Mouse (Mus musculus): Measurements from ENCODE around the gene Tnfrsf12a. TPM values are rescaled to one million over a fixed set of nuclear protein-coding genes. Genes with fewer than 3 reads are reported as not detected.

Gene Tnfrsf12a
- polyA plus RNA-seq, 1 experiment from 2014 or later: 3.1 TPM

GRCm38 (mm10) chr17:23660876-23661200 is 16.4 kb downstream of the Tnfrsf12a start:
- WGBS: 3% methylated on average over 14 of the region's 14 CpGs

DNA sequence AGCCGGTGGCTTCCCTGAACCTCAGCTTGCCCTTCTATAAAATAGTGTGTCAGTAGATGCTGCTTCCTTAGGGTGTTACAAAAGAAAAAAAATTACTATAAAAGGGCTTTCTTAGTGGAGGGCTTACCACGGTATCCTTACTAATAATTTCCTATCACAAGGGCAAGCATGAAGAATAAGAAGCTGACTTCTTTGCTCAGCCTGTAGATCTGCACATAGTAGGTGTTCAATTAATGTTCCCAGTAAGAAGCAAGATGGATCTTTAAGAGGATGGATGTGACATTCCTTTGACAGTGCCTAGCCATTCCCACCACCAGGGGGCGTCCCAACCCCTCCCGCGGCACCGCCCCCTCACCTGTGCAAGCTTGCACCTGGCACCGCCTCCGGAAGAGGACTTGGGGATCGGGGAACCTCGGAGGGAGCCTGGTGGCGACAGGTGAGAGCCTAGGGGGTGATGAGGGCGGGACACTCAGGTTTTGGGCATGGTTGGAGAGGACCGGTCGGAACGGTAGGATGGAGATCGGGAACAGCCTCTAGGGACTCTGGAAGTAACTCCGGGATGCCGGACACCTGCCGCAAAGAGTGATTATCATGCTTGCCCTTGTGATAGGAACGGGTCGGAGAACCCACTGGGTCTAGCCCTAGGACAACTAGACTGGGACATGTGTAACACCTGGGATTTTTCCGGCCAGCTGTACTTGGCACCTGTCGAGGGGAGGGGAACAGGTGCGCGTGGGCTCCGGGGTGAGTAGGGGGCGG is 17.0 kb downstream of the Tnfrsf12a start, which contains the start of gene Bicdl2:
Gene Bicdl2, plus strand, starts transcription at position 390 of the 759 bp plus-strand sequence.
- H3K36me3 ChIP-seq: no peaks in the 10 kb centered on the region
- H3K27ac ChIP-seq: no peak within 1 kb of the TSS
- H3K4me3 ChIP-seq: no peak within 1 kb of the TSS
- 5% methylated on average over 27 of the region's 27 CpGs for WGBS
- no peaks in the 10 kb centered on the region for H3K4me1 ChIP-seq
- no peak for ATAC-seq (ENCODE audit: low FRiP score, low read depth)
- H3K9ac ChIP-seq: no peak within 1 kb of the TSS
- no peaks in the 10 kb centered on the region for H3K9me3 ChIP-seq
- H3K4me2 ChIP-seq (replicated peaks): no peak within 1 kb of the TSS; the same call in 1 of the 2 replicates
- peaks cover 41% of the 10 kb centered on the region for H3K27me3 ChIP-seq (replicated peaks)

More at GRCm38 (mm10) chr17:23660876-23661200, 16.4 kb downstream of the Tnfrsf12a start:
- no peaks in the 10 kb centered on the region for H3K4me1 ChIP-seq
- no peak overlapping the region for H3K4me2 ChIP-seq (replicated peaks)
- H3K36me3 ChIP-seq: no peaks in the 10 kb centered on the region
- H3K9ac ChIP-seq: no peak overlapping the region
- H3K4me3 ChIP-seq: no peak overlapping the region
- no peak overlapping the region for H3K27ac ChIP-seq
- no peaks in the 10 kb centered on the region for H3K9me3 ChIP-seq
- no peak for ATAC-seq (ENCODE audit: low FRiP score, low read depth)
- peaks cover 41% of the 10 kb centered on the region for H3K27me3 ChIP-seq (replicated peaks)

- ATAC-seq (ENCODE audit: low FRiP score, low read depth): no peak
- no peaks in the 10 kb centered on the region for H3K4me1 ChIP-seq
- H3K36me3 ChIP-seq: no peaks in the 10 kb centered on the region
- H3K9me3 ChIP-seq: no peaks in the 10 kb centered on the region
- 81% methylated on average over 3 of the region's 3 CpGs for WGBS
- no peak overlapping the region for H3K27ac ChIP-seq
- peaks cover 41% of the 10 kb centered on the region for H3K27me3 ChIP-seq (replicated peaks)
- no peak overlapping the region for H3K9ac ChIP-seq
- no peak overlapping the region for H3K4me2 ChIP-seq (replicated peaks)
- H3K4me3 ChIP-seq: no peak overlapping the region
These were observed 18.8 kb downstream of the Tnfrsf12a start for GRCm38 (mm10) chr17:23658450-23658849.

GRCm38 (mm10) chr17:23654410-23654809 is 22.9 kb downstream of the Tnfrsf12a start:
- 0 out of 2 replicates have a peak, but pooled peaks cover 8% of the 10 kb centered on the region for H3K27me3 ChIP-seq (replicated peaks)
- H3K9me3 ChIP-seq: no peaks in the 10 kb centered on the region
- no peak overlapping the region for H3K27ac ChIP-seq
- H3K36me3 ChIP-seq: no peaks in the 10 kb centered on the region
- H3K4me3 ChIP-seq: no peak overlapping the region
- 73% methylated on average over 2 of the region's 2 CpGs for WGBS
- no peak overlapping the region for H3K4me2 ChIP-seq (replicated peaks)
- no peak for ATAC-seq (ENCODE audit: low FRiP score, low read depth)
- no peak overlapping the region for H3K9ac ChIP-seq
- no peaks in the 10 kb centered on the region for H3K4me1 ChIP-seq

DNA sequence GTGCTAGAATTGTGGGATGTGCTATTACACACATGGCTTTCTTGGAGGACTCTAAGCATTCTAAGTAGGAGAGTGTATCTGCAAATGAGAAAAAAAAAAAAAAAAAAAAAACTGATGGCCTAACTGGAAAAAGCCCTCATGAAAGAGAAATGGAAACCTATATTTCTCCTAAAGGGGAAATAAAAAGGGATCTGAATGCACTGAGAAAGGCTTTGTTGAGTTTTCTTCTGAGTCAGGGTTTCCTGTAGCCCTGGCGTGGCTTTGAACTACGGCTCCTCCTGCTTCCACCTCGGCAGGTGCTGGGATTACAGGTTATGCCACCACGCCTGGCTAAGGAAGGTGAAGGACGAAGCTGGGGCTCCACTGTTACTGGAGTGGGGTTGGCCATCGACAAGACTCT is 23.3 kb downstream of the Tnfrsf12a start:
- Histone ChIP-seq H3K4me1 (no peaks in the 10 kb centered on the region), H3K4me3 (no peak overlapping the region), H3K36me3 (no peaks in the 10 kb centered on the region), H3K4me2 (replicated peaks) (no peak overlapping the region), H3K9ac (no peak overlapping the region), H3K27me3 (replicated peaks) (0 out of 2 replicates have a peak, but pooled peaks cover 5% of the 10 kb centered on the region), H3K9me3 (no peaks in the 10 kb centered on the region), H3K27ac (no peak overlapping the region)
- WGBS: 62% methylated on average over 6 of the region's 6 CpGs
- no peak for ATAC-seq (ENCODE audit: low FRiP score, low read depth)

DNA sequence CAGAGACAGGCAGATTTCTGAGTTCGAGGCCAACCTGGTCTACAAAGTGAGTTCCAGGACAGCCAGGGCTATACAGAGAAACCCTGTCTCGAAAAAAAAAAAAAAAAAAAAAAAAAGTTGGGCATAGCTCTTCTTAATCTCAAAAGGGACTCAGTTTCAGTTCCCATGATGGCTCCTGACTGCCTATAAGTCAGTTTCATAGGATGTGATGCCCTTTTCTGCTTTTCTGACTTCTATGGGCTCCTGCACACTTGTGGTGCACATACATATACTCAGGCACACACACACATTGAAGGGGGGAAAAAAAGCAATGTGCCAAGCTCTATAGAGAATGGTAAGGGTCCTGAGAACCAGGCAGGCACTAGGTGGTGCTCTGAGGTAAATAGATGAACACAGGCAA is 23.9 kb downstream of the Tnfrsf12a start:
- no peak overlapping the region for H3K9ac ChIP-seq
- no peak for ATAC-seq (ENCODE audit: low FRiP score, low read depth)
- no peak overlapping the region for H3K4me3 ChIP-seq
- WGBS: 60% methylated on average over 2 of the region's 2 CpGs
- H3K36me3 ChIP-seq: no peaks in the 10 kb centered on the region
- no peak overlapping the region for H3K4me2 ChIP-seq (replicated peaks)
- H3K9me3 ChIP-seq: no peaks in the 10 kb centered on the region
- no peak overlapping the region for H3K27ac ChIP-seq
- 0 out of 2 replicates have a peak, but pooled peaks cover 4% of the 10 kb centered on the region for H3K27me3 ChIP-seq (replicated peaks)
- no peaks in the 10 kb centered on the region for H3K4me1 ChIP-seq

- Histone ChIP-seq H3K27me3 (replicated peaks) (0 out of 2 replicates have a peak, but pooled peaks cover 7% of the 10 kb centered on the region), H3K27ac (no peak overlapping the region), H3K4me3 (no peak overlapping the region), H3K4me1 (no peaks in the 10 kb centered on the region), H3K9ac (no peak overlapping the region), H3K9me3 (no peaks in the 10 kb centered on the region), H3K36me3 (no peaks in the 10 kb centered on the region), H3K4me2 (replicated peaks) (no peak overlapping the region)
- WGBS: 89% methylated on average over 6 of the region's 6 CpGs
- no peak for ATAC-seq (ENCODE audit: low FRiP score, low read depth)
These were observed 25.9 kb downstream of the Tnfrsf12a start for GRCm38 (mm10) chr17:23651363-23651762.

DNA sequence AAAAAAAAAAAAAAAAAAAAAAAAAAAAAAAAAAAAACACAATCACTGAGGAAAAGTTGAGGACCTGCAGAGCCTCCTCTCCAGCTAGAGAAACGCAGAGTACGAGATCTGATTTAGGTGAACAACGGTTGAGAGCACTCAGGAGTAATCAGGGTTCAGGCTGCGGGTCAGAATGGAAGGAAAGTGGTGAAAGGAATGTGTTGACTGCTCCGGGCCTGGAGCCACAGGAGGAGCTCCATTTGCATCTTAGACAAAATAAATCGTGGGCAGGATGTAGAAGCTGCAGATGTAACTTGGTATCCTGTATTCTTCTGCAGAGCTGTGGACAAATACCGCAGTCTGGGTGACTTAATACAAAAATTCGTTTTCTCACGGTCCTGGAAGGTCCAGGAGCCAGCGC is 31.4 kb downstream of the Tnfrsf12a start:
- H3K4me3 ChIP-seq: no peak overlapping the region
- no peak for ATAC-seq (ENCODE audit: low FRiP score, low read depth)
- no peaks in the 10 kb centered on the region for H3K9me3 ChIP-seq
- 33% methylated on average over 10 of the region's 10 CpGs for WGBS
- no peak overlapping the region for H3K9ac ChIP-seq
- H3K36me3 ChIP-seq: no peaks in the 10 kb centered on the region
- peaks cover 9% of the 10 kb centered on the region; the same call in 1 of the 2 replicates for H3K4me1 ChIP-seq
- no peak overlapping the region for H3K27ac ChIP-seq
- peaks cover 33% of the 10 kb centered on the region for H3K27me3 ChIP-seq (replicated peaks)
- no peak overlapping the region for H3K4me2 ChIP-seq (replicated peaks)

DNA sequence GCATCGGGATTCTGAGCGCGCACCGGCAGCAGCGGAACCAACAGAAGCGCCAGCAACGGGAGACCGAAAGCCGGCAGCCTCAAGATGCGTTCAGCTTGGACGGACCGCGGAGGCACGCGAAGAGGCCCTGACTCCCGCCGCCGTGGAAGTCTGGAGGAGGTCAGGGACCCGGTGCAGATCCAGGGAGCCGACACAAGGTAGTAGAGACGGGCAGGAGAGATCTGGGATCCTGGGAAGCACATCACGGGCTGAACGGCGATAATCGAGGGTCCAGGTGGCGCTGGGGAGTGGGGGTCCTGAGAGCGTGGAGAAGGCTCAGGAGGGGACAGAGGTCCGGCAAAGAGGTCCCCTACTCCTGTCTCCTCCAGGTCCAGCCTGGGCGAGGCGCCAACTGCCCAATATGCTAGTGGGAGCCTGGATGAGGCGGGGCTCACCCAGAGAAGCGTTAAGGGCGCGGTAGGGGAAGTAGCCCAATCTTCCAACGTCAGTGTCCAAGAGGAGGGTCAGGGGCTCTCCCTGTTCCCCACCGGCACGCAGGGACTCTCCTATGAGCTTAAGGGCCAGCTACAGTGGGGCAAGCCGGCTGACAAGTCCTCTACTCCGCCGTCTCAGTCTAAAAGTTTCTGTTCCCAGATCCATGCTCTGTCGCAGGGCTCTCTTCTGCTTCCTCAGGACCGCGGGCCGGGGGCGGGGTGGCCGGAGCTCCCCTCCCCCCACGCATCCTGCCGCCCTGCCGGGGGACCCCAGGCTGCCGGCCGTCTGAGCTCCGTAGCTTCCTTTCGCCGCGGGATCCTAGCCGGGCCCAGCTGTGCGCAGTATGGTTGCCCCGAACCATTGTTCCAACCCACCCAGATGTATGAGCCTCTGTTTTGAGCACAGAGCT is 32.4 kb downstream of the Tnfrsf12a start, which contains the start of gene Mmp25:
Gene Mmp25, minus strand, starts transcription at position 665 of the 883 bp plus-strand sequence.
- peak within 1 kb of the TSS; percentile 77 for H3K4me2 ChIP-seq (replicated peaks)
- peaks cover 33% of the 10 kb centered on the region for H3K27me3 ChIP-seq (replicated peaks)
- H3K27ac ChIP-seq: no peak within 1 kb of the TSS
- H3K36me3 ChIP-seq: no peaks in the 10 kb centered on the region
- peak within 1 kb of the TSS; percentile 39 for H3K4me3 ChIP-seq
- no peaks in the 10 kb centered on the region for H3K9me3 ChIP-seq
- WGBS: under 1% methylated on average over 58 of the region's 58 CpGs
- peak within 1 kb of the TSS; percentile 44; the same call in 1 of the 2 replicates for H3K9ac ChIP-seq
- peak; percentile 57; the same call in 1 of the 2 replicates for ATAC-seq (ENCODE audit: low FRiP score, low read depth)
- H3K4me1 ChIP-seq: peaks cover 9% of the 10 kb centered on the region; the same call in 1 of the 2 replicates

GRCm38 (mm10) chr17:23631241-23631640 is 46.0 kb downstream of the Tnfrsf12a start:
- 86% methylated on average over 8 of the region's 8 CpGs for WGBS

DNA sequence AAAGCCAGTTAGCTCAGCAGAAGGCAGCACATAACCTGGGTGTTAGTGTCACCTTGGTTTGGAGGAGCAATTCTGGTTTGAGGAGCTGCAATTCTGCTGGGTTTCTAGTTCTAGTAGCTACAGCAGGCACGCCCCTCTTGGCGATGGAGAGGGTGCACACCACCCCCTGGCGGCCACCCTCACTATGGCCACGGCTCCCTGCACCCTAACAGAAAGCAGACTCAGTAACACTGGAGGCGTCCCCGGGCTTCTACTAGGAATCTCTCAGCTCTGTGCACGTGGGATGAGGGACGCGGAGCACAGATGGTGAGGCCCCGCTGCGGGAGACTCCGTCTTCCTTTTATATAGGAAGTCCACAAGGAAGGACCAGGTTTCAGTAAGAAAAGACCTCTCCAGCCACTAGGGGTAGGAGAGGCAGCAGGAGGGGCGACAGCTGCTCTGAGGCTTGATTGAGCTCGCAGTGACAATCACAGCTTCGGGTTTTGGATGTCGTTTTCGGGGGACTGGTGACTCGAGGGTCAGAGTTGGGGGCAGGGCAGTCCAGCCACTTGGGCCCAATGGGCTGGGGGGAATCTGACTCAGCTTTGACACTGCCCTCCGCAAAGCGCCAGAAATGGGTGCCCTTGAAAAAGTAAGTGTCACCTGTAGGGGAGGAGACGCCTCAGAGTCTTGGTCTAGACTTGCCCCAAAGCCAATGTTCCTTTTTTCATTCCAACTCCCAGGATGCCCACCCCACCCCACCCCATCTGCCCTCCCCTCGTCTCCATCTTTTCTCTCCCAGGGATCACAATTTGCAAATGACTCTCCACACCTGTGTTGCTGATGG is 46.9 kb downstream of the Tnfrsf12a start:
- Histone ChIP-seq H3K4me3 (no peak overlapping the region), H3K36me3 (no peaks in the 10 kb centered on the region), H3K27me3 (replicated peaks) (no peaks in the 10 kb centered on the region), H3K4me1 (0 out of 2 replicates have a peak, but pooled peaks cover 4% of the 10 kb centered on the region), H3K9me3 (no peaks in the 10 kb centered on the region), H3K9ac (no peak overlapping the region), H3K4me2 (replicated peaks) (peak overlapping the region; percentile 50), H3K27ac (no peak overlapping the region)
- ATAC-seq (ENCODE audit: low FRiP score, low read depth): peak; percentile 85
- 19% methylated on average over 22 of the region's 22 CpGs for WGBS

More at GRCm38 (mm10) chr17:23631241-23631640, 46.0 kb downstream of the Tnfrsf12a start:
- Histone ChIP-seq H3K27ac (no peak overlapping the region), H3K9me3 (no peaks in the 10 kb centered on the region), H3K9ac (no peak overlapping the region), H3K36me3 (no peaks in the 10 kb centered on the region), H3K4me1 (0 out of 2 replicates have a peak, but pooled peaks cover 4% of the 10 kb centered on the region), H3K4me3 (no peak overlapping the region), H3K27me3 (replicated peaks) (no peaks in the 10 kb centered on the region), H3K4me2 (replicated peaks) (no peak overlapping the region)
- no peak for ATAC-seq (ENCODE audit: low FRiP score, low read depth)
